Mouse (Mus musculus) liver, embryonic 15.5 days (tissue): ENCODE measurements around the gene Hpn. TPM values are rescaled to one million over a fixed set of nuclear protein-coding genes. Genes with fewer than 3 reads are reported as not detected.
A peak's percentile ranks its signal among the peaks of the same experiment; 100 is the strongest.

Experiments used
- ATAC-seq: fragments of 200-750 bp; cut with Nextera tagmentation; 2 replicates; pipeline ENCODE4 v1.8.0; 2017; ENCODE audit warnings: moderate number of reproducible peaks, mild to moderate bottlenecking, moderate library complexity; ENCODE audit not compliant: insufficient read depth
- H3K27ac ChIP-seq: fragments of 300-500 bp; sonication (generic); replicated peaks from 2 replicates; pipeline ENCODE4 v1.5.1; 2015; ENCODE audit warnings: mild to moderate bottlenecking, inconsistent platforms
- H3K27me3 ChIP-seq: fragments of 300-500 bp; sonication (generic); 2 replicates; pipeline ENCODE4 v1.6.1; 2015; ENCODE audit warnings: mild to moderate bottlenecking, inconsistent platforms
- H3K36me3 ChIP-seq: fragments of 300-500 bp; sonication (generic); replicated peaks from 2 replicates; pipeline ENCODE4 v1.6.1; 2015; ENCODE audit warnings: moderate library complexity, mild to moderate bottlenecking, inconsistent platforms
- H3K4me1 ChIP-seq: fragments of 300-500 bp; sonication (generic); replicated peaks from 2 replicates; pipeline ENCODE4 v1.6.1; 2015; ENCODE audit warnings: inconsistent platforms
- H3K4me2 ChIP-seq: fragments of 300-500 bp; sonication (generic); 2 replicates; pipeline ENCODE4 v1.6.1; 2015; ENCODE audit warnings: moderate library complexity, mild to moderate bottlenecking, inconsistent platforms
- H3K4me3 ChIP-seq: fragments of 300-500 bp; sonication (generic); replicated peaks from 2 replicates; pipeline ENCODE4 v1.5.1; 2015; ENCODE audit warnings: mild to moderate bottlenecking, inconsistent platforms
- H3K9ac ChIP-seq: fragments of 300-500 bp; sonication (generic); 2 replicates; pipeline ENCODE4 v1.6.1; 2015; ENCODE audit warnings: moderate library complexity, mild to moderate bottlenecking, inconsistent platforms
- H3K9me3 ChIP-seq: fragments of 300-500 bp; sonication (generic); replicated peaks from 2 replicates; pipeline ENCODE4 v1.6.1; 2016; ENCODE audit warnings: inconsistent platforms
- WGBS: fragments of 180-500 bp; shearing (Covaris S2); methylation state at CpG from one replicate; pipeline ENCODE4 v1.1.7; 2015; ENCODE audit warnings: mixed read lengths; ENCODE audit not compliant: insufficient replicate concordance; 5-methylcytosine and 5-hydroxymethylcytosine counted together
- polyA plus RNA-seq: library from polyadenylated mRNA; unstranded; fragments of >200 nt; fragmentation: Nextera tagmentation; extraction: Ambion mirVana; gene quantifications from 2 replicates; pipeline ENCODE4 v1.2.1, GENCODE M21; 2015

The Hpn gene
- polyA plus RNA-seq, 1 experiment from 2014 or later: 98.6 TPM

GRCm38 (mm10) chr7:31060621-31061010 lies 54.5 kb downstream of the Hpn start:
- Histone ChIP-seq H3K4me1 (peaks cover 10% of the 10 kb centered on the region; the same call in 1 of the 2 replicates), H3K4me3 (no peak overlapping the region), H3K36me3 (no peaks in the 10 kb centered on the region), H3K9me3 (no peaks in the 10 kb centered on the region), H3K4me2 (no peak overlapping the region), H3K27ac (no peak overlapping the region), H3K27me3 (no peaks in the 10 kb centered on the region), H3K9ac (no peak overlapping the region)
- ATAC-seq: no peak
- 60% methylated on average over 7 of the region's 7 CpGs for WGBS

GRCm38 (mm10) chr7:31059919-31060620 lies 55.0 kb downstream of the Hpn start:
- no peak overlapping the region for H3K4me3 ChIP-seq
- no peak overlapping the region for H3K9ac ChIP-seq
- peaks cover 10% of the 10 kb centered on the region; the same call in 1 of the 2 replicates for H3K4me1 ChIP-seq
- no peaks in the 10 kb centered on the region for H3K36me3 ChIP-seq
- H3K27ac ChIP-seq: no peak overlapping the region
- no peak overlapping the region for H3K4me2 ChIP-seq
- 60% methylated on average over 11 of the region's 11 CpGs for WGBS
- H3K27me3 ChIP-seq: no peaks in the 10 kb centered on the region
- no peak for ATAC-seq
- no peaks in the 10 kb centered on the region for H3K9me3 ChIP-seq

GRCm38 (mm10) chr7:31059108-31059507 lies 56.0 kb downstream of the Hpn start, which contains the start of gene Lgi4:
TSS of gene Lgi4 (plus strand) at chr7:31059342.
- Histone ChIP-seq H3K4me2 (no peak within 1 kb of the TSS), H3K4me3 (no peak within 1 kb of the TSS), H3K36me3 (no peaks in the 10 kb centered on the region), H3K27me3 (peaks cover under 1% of the 10 kb centered on the region; the same call in 1 of the 2 replicates), H3K4me1 (peaks cover 15% of the 10 kb centered on the region), H3K9ac (no peak within 1 kb of the TSS), H3K9me3 (no peaks in the 10 kb centered on the region), H3K27ac (0 out of 2 replicates have a peak within 1 kb of the TSS, but pooled peaks have one; percentile 19)
- WGBS: 7% methylated on average over 2 of the region's 2 CpGs
- no peak for ATAC-seq

DNA sequence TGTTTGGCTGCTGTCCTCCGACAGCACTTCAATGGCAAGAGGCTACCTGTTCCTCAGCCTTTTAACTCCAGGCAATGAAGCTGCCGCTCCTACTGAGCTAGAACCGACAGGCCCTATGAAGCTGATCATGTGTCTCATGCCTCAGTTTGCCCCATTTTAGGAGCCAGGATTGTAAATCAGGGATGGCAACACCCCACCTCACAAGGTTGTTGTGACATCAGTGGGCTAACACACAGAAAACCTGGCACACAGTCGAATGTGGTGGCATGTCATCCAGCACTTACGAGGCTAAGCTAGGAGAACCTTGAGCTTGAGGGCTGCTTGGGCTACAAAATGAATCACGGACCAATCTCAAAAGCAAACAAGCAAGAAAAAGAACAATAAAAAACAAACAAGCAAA lies 56.9 kb downstream of the Hpn start:
- Histone ChIP-seq H3K36me3 (no peaks in the 10 kb centered on the region), H3K4me1 (peaks cover 18% of the 10 kb centered on the region), H3K4me3 (no peak overlapping the region), H3K4me2 (no peak overlapping the region), H3K27me3 (peaks cover 9% of the 10 kb centered on the region), H3K9me3 (no peaks in the 10 kb centered on the region), H3K9ac (no peak overlapping the region), H3K27ac (0 out of 2 replicates have a peak overlapping the region, but pooled peaks have one; percentile 19)
- WGBS: 65% methylated on average over 6 of the region's 6 CpGs
- ATAC-seq: no peak

DNA sequence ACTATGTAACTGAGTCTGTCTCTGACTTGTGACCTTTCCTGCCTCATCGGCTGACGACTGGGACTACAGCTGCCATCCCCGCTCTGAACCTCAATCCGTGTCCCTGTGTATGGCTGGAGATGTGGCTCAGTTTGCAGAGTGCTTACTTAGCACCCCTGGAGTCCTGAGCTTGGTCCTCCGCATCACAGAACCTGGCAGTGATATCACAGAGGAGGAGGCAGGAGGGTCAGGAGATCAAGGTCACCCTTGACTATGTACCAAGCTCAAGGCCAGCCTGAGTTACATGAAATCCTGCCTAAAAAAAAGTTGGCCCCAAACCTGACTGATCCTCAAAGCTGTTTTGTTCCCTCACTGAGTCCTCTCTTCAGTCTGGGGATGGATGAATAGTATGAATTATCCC lies 57.4 kb downstream of the Hpn start:
- peaks cover 21% of the 10 kb centered on the region for H3K4me1 ChIP-seq
- no peak overlapping the region for H3K4me2 ChIP-seq
- no peaks in the 10 kb centered on the region for H3K36me3 ChIP-seq
- no peaks in the 10 kb centered on the region for H3K9me3 ChIP-seq
- peaks cover 14% of the 10 kb centered on the region for H3K27me3 ChIP-seq
- H3K27ac ChIP-seq: 0 out of 2 replicates have a peak overlapping the region, but pooled peaks have one; percentile 78
- H3K9ac ChIP-seq: no peak overlapping the region
- WGBS: 54% methylated on average over 5 of the region's 5 CpGs
- no peak for ATAC-seq
- H3K4me3 ChIP-seq: no peak overlapping the region

DNA sequence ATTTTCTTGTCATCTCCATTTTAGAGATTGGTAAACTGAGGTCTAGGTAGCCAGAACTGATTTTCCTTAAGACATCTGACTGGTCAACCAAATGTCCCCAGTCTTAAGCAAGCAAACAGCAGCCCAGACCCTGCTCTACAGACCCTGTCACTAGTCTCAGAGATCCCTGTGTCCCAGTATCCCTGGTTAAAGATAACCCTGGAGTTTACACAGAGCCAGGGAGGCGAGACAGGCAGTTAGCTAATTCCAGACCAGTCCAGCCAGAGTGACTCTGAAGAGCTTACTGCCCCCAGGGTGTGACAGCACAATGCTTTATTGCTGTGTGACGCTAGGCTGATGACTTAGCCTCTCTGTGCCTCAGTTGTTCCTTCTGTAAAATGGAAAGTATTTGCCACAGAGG lies 58.0 kb downstream of the Hpn start, which contains the start of gene Fxyd1:
Gene Fxyd1, minus strand, starts transcription at position 129 of the 400 bp plus-strand sequence.
- ATAC-seq: 0 out of 2 replicates have a peak, but pooled peaks have one; percentile 14
- Histone ChIP-seq H3K4me3 (no peak within 1 kb of the TSS), H3K4me1 (peaks cover 28% of the 10 kb centered on the region), H3K4me2 (0 out of 2 replicates have a peak within 1 kb of the TSS, but pooled peaks have one; percentile 41), H3K9ac (no peak within 1 kb of the TSS), H3K27me3 (peaks cover 20% of the 10 kb centered on the region), H3K27ac (peak within 1 kb of the TSS; percentile 78), H3K36me3 (no peaks in the 10 kb centered on the region), H3K9me3 (no peaks in the 10 kb centered on the region)
- WGBS: 50% methylated on average over 2 of the region's 2 CpGs

DNA sequence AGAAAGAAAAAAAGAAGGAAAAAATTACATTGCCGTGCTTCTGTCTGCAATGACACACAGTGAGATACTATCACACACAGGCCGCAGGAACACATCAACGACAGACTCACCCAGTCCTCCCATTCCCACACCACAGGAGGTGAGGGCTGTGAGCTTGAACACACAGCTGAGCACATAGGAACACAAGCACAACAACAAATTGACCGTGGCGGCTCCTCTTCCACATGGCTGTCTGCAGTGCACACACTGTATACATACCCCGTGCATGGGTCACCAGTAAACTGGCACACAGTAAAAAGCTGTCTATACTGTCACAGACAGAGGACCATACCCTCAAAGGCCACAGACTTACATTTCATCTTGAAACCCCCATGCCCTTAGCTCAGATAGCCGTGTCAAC lies 58.6 kb downstream of the Hpn start:
- Histone ChIP-seq H3K9me3 (no peaks in the 10 kb centered on the region), H3K36me3 (no peaks in the 10 kb centered on the region), H3K27ac (peak overlapping the region; percentile 78), H3K4me3 (no peak overlapping the region), H3K9ac (no peak overlapping the region), H3K4me2 (no peak overlapping the region), H3K4me1 (peaks cover 34% of the 10 kb centered on the region), H3K27me3 (peaks cover 27% of the 10 kb centered on the region)
- no peak for ATAC-seq
- 59% methylated on average over 7 of the region's 7 CpGs for WGBS

GRCm38 (mm10) chr7:31055883-31056282 lies 59.2 kb downstream of the Hpn start:
- peaks cover 32% of the 10 kb centered on the region for H3K27me3 ChIP-seq
- no peak overlapping the region for H3K4me3 ChIP-seq
- no peak overlapping the region for H3K9ac ChIP-seq
- H3K27ac ChIP-seq: peak overlapping the region; percentile 78
- ATAC-seq: peak; percentile 60
- H3K36me3 ChIP-seq: no peaks in the 10 kb centered on the region
- peaks cover 37% of the 10 kb centered on the region for H3K4me1 ChIP-seq
- no peaks in the 10 kb centered on the region for H3K9me3 ChIP-seq
- 67% methylated on average over 3 of the region's 4 CpGs for WGBS
- H3K4me2 ChIP-seq: peak overlapping the region; percentile 41; the same call in 1 of the 2 replicates

- H3K4me3 ChIP-seq: peak overlapping the region; percentile 28
- no peak overlapping the region for H3K9ac ChIP-seq
- no peaks in the 10 kb centered on the region for H3K36me3 ChIP-seq
- H3K27ac ChIP-seq: peak overlapping the region; percentile 78
- H3K4me2 ChIP-seq: peak overlapping the region; percentile 41
- peaks cover 37% of the 10 kb centered on the region for H3K4me1 ChIP-seq
- 25% methylated on average over 10 of the region's 10 CpGs for WGBS
- peak; percentile 79 for ATAC-seq
- peaks cover 37% of the 10 kb centered on the region for H3K27me3 ChIP-seq
- no peaks in the 10 kb centered on the region for H3K9me3 ChIP-seq
Observed at GRCm38 (mm10) chr7:31055354-31055824, 59.7 kb downstream of the Hpn start.

DNA sequence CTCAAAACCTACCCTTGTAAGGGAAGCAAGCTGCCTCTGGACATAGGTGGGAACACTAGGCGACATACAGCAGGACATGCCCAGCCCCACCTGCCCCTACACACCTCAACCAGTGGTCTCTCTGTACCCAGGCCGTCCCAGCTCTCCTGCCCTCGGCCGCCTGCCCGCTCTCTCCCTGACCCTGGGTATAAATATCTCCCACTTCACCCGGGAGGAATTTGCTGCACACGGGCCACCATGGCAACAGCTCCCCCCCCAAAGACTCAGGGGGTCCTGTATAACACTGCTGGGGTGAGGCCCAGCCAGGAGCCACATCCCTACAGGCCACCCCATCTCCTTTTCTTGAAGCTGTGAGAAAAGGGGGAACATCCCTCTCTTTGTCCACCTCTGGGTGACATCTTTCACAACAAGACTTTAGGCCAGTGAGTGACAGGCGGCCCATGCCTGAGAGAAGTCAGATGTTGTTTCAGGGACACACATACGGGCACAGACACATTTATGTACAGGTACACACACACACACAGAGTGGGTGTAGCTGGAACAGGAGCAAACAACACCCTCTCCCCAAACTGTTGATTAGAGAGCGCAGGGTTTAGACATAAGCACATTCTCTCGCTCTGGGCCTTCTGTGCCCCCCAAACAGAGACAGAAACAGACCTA lies 60.3 kb downstream of the Hpn start:
- Histone ChIP-seq H3K27me3 (peaks cover 43% of the 10 kb centered on the region), H3K9me3 (no peaks in the 10 kb centered on the region), H3K27ac (peak overlapping the region; percentile 78), H3K9ac (no peak overlapping the region), H3K4me2 (peak overlapping the region; percentile 41), H3K36me3 (no peaks in the 10 kb centered on the region), H3K4me3 (peak overlapping the region; percentile 28), H3K4me1 (peaks cover 37% of the 10 kb centered on the region)
- ATAC-seq: peak; percentile 16; the same call in 1 of the 2 replicates
- 54% methylated on average over 11 of the region's 11 CpGs for WGBS

- Histone ChIP-seq H3K9ac (no peak overlapping the region), H3K27me3 (peaks cover 50% of the 10 kb centered on the region), H3K36me3 (no peaks in the 10 kb centered on the region), H3K4me1 (peaks cover 35% of the 10 kb centered on the region), H3K4me2 (peak overlapping the region; percentile 41), H3K4me3 (no peak overlapping the region), H3K9me3 (no peaks in the 10 kb centered on the region), H3K27ac (no peak overlapping the region; the same call in 1 of the 2 replicates)
- no peak for ATAC-seq
- 45% methylated on average over 10 of the region's 10 CpGs for WGBS
Observed at GRCm38 (mm10) chr7:31053882-31054447, 61.1 kb downstream of the Hpn start.
